ENCODE assay signal across 8 mouse cellular contexts in the genomic region with DNA sequence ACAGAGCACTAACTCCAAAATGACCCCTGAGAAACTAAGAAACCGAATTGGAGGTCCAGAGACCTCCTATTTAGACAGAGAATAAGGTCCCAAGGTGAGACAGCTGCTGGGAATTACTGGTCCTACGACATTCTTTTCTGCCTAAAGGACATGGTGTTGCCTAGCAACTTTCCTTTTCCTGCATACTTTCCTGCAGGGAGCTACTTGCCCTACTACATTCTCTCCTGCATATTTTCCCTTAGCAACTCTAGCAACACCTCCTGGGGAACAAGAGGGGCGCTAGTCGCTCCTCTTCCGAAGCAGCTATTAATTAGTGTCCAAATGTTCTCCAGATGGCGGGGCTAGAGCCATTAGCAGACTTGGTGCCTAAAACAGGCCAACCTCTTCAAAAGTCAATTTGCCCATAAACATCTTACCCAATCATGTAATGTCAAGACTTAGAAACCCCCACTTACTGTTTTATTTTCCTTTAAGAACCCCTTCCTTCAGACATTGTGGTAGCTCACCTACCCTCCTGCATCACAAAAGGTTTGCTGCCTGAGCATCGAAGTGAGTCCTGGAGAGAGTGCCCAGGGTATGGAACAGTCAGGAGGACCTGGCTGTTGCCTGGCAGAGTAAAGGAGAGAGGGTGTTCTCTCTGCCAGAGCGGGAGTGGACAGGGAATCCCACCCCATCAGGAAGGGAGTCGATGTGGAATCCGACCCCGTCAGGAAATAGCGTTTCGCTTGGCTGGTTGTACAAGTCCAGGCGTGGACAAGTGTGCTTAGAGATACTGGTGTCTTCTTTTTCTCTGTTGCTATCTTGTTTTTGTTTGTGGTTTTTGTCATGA. TPM values are rescaled to one million over a fixed set of nuclear protein-coding genes. Genes with fewer than 3 reads are reported as not detected.
A peak's percentile ranks its signal among the peaks of the same experiment; 100 is the strongest.
DNase-seq lines count a peak whose midpoint lies in the region; ATAC-seq lines count a peak whose summit lies in the region.

No protein-coding gene starts in this region.

- 31% methylated on average over 14 of the region's 14 CpGs for WGBS in heart, embryonic 11.5 days (ENCODE audit: insufficient replicate concordance)
- 26% methylated on average over 14 of the region's 14 CpGs for WGBS in liver, embryonic 15.5 days (ENCODE audit: insufficient replicate concordance)
- WGBS in stomach, embryonic 15.5 days: 23% methylated on average over 14 of the region's 14 CpGs

- H3K27me3 ChIP-seq in heart, embryonic 11.5 days (ENCODE audit: control insufficient read depth, insufficient read depth, low read length): no peaks in the 10 kb centered on the region
- no peaks in the 10 kb centered on the region for H3K27me3 ChIP-seq in liver, embryonic 15.5 days
- no peaks in the 10 kb centered on the region for H3K27me3 ChIP-seq in stomach, embryonic 15.5 days (replicated peaks)

- H3K36me3 ChIP-seq in heart, embryonic 11.5 days (ENCODE audit: control insufficient read depth, insufficient read depth, low read length): no peaks in the 10 kb centered on the region
- H3K36me3 ChIP-seq in liver, embryonic 15.5 days (replicated peaks): no peaks in the 10 kb centered on the region
- no peaks in the 10 kb centered on the region for H3K36me3 ChIP-seq in stomach, embryonic 15.5 days

- no peaks in the 10 kb centered on the region for H3K9me3 ChIP-seq in heart, embryonic 11.5 days (replicated peaks; ENCODE audit: control insufficient read depth, low read length)
- H3K9me3 ChIP-seq in liver, embryonic 15.5 days (replicated peaks): no peaks in the 10 kb centered on the region
- H3K9me3 ChIP-seq in stomach, embryonic 15.5 days: no peaks in the 10 kb centered on the region

- intact Hi-C loops in heart, postnatal 25 days (cut with DNase I): no loop called here

- DNase-seq in heart, postnatal 25 days (ENCODE audit: low spot score): no peak
- DNase-seq in NIH3T3 (ENCODE audit: low read depth): peak; percentile 76
- DNase-seq in hindlimb bud, embryonic 11.5 days (ENCODE audit: extremely low spot score, low read depth, low spot score): peak; percentile 71
- DNase-seq in layer of hippocampus, adult 18-20 months (ENCODE audit: low spot score in 2 of 2): no peak
- DNase-seq in frontal cortex, postnatal 14 days (ENCODE audit: low spot score in 2 of 2): no peak

- ATAC-seq in heart, embryonic 11.5 days (replicated peaks; ENCODE audit: insufficient number of reproducible peaks, low FRiP score, low TSS enrichment): peak; percentile 39; the same call in 1 of the 2 replicates
- ATAC-seq in liver, embryonic 15.5 days (ENCODE audit: insufficient read depth): peak; percentile 21; the same call in 1 of the 2 replicates
- peak; percentile 84 for ATAC-seq in stomach, embryonic 15.5 days (ENCODE audit: insufficient read depth, low FRiP score, low read depth)

- H3K9ac ChIP-seq in heart, embryonic 11.5 days (ENCODE audit: low read depth, low read length): no peak overlapping the region
- H3K9ac ChIP-seq in liver, embryonic 15.5 days: no peak overlapping the region
- H3K9ac ChIP-seq in stomach, embryonic 15.5 days: no peak overlapping the region

- H3K4me2 ChIP-seq in heart, embryonic 11.5 days: no peak overlapping the region; the same call in 1 of the 2 replicates
- H3K4me2 ChIP-seq in liver, embryonic 15.5 days: peak overlapping the region; percentile 36
- peak overlapping the region; percentile 27 for H3K4me2 ChIP-seq in stomach, embryonic 15.5 days

- no peak overlapping the region for H3K4me3 ChIP-seq in heart, embryonic 11.5 days (ENCODE audit: low read depth, low read length)
- no peak overlapping the region for H3K4me3 ChIP-seq in liver, embryonic 15.5 days (replicated peaks)
- no peak overlapping the region for H3K4me3 ChIP-seq in stomach, embryonic 15.5 days (replicated peaks)

- H3K4me1 ChIP-seq in heart, embryonic 11.5 days (ENCODE audit: control insufficient read depth, insufficient read depth, low read length): peaks cover 11% of the 10 kb centered on the region
- H3K4me1 ChIP-seq in liver, embryonic 15.5 days (replicated peaks): peaks cover 28% of the 10 kb centered on the region
- peaks cover 9% of the 10 kb centered on the region; the same call in 1 of the 2 replicates for H3K4me1 ChIP-seq in stomach, embryonic 15.5 days

- H3K27ac ChIP-seq in heart, embryonic 11.5 days (ENCODE audit: low read depth, low read length): no peak overlapping the region
- no peak overlapping the region for H3K27ac ChIP-seq in liver, embryonic 15.5 days (replicated peaks)
- peak overlapping the region; percentile 26; the same call in 1 of the 2 replicates for H3K27ac ChIP-seq in stomach, embryonic 15.5 days

RNA-seq across cellular contexts. Expression of a gene that starts 15.2 kb away (rescaled TPM):
- polyA plus RNA-seq in heart, embryonic 11.5 days (2014; fragmentation: Nextera tagmentation; extraction: Ambion mirVana): 5.4 and 6.2 TPM in 2 replicates
- total RNA-seq in heart, postnatal 25 days (2021): 1 to 10 TPM; 2.3 to 2.4 TPM
- 3.0 and 3.6 TPM in 2 replicates for polyA plus RNA-seq in liver, embryonic 15.5 days (2015; fragmentation: Nextera tagmentation; extraction: Ambion mirVana)
- 13.4 and 13.5 TPM in 2 replicates for polyA plus RNA-seq in stomach, embryonic 15.5 days (2015; fragmentation: Nextera tagmentation; extraction: Ambion mirVana)
- total RNA-seq in layer of hippocampus, adult 18-20 months (2021): 1 to 10 TPM; 4.6 to 4.8 TPM

RNA-seq across cellular contexts. Expression of a gene that starts 23.4 kb away (rescaled TPM):
- polyA plus RNA-seq in heart, embryonic 11.5 days (2014; fragmentation: Nextera tagmentation; extraction: Ambion mirVana): 12.1 and 13.8 TPM in 2 replicates
- 1 to 10 TPM; 5.3 to 6.5 TPM for total RNA-seq in heart, postnatal 25 days (2021)
- 6.1 and 6.3 TPM in 2 replicates for polyA plus RNA-seq in liver, embryonic 15.5 days (2015; fragmentation: Nextera tagmentation; extraction: Ambion mirVana)
- 15.4 and 17.0 TPM in 2 replicates for polyA plus RNA-seq in stomach, embryonic 15.5 days (2015; fragmentation: Nextera tagmentation; extraction: Ambion mirVana)
- total RNA-seq in layer of hippocampus, adult 18-20 months (2021): 1 to 10 TPM; 3.6 to 3.8 TPM

RNA-seq across cellular contexts. Expression of a gene that starts 50.5 kb away (rescaled TPM):
- polyA plus RNA-seq in heart, embryonic 11.5 days (2014; fragmentation: Nextera tagmentation; extraction: Ambion mirVana): 4.0 TPM in 2 replicates
- total RNA-seq in heart, postnatal 25 days (2021): 1 to 10 TPM; 1.2 TPM
- 1.6 and 1.9 TPM in 2 replicates for polyA plus RNA-seq in liver, embryonic 15.5 days (2015; fragmentation: Nextera tagmentation; extraction: Ambion mirVana)
- polyA plus RNA-seq in stomach, embryonic 15.5 days (2015; fragmentation: Nextera tagmentation; extraction: Ambion mirVana): 6.5 and 7.3 TPM in 2 replicates
- 1 to 10 TPM in 1 of 2 experiments, under 1 TPM in 1; 0.84 to 1.5 TPM for total RNA-seq in layer of hippocampus, adult 18-20 months (2021)

Comparison
In these comparisons a context has a peak if more than half of its experiments do, and no peak if none do; other contexts are left out.
1. ATAC-seq: peak in every context shown above with its lines; median percentile 84 in stomach, embryonic 15.5 days; 39 in heart, embryonic 11.5 days; 21 in liver, embryonic 15.5 days.
2. DNase-seq: peak in NIH3T3 (single experiment) and hindlimb bud, embryonic 11.5 days (single experiment); none in heart, postnatal 25 days (single experiment), layer of hippocampus, adult 18-20 months (0 of 2) and frontal cortex, postnatal 14 days (0 of 2).